Mouse (Mus musculus) embryonic facial prominence, embryonic 13.5 days (tissue): ENCODE measurements around the gene Ctsz. TPM values are rescaled to one million over a fixed set of nuclear protein-coding genes. Genes with fewer than 3 reads are reported as not detected.

Experiments used
- ATAC-seq: fragments of 200-750 bp; cut with Nextera tagmentation; 2 replicates; pipeline ENCODE4 v1.8.0; 2017; ENCODE audit warnings: low read depth; ENCODE audit not compliant: insufficient number of reproducible peaks, insufficient read depth, low FRiP score, low TSS enrichment
- H3K27ac ChIP-seq: fragments of 300-500 bp; sonication (generic); 2 replicates; pipeline ENCODE4 v1.5.1; 2015; ENCODE audit warnings: moderate library complexity, mild to moderate bottlenecking, inconsistent platforms
- H3K27me3 ChIP-seq: fragments of 300-500 bp; sonication (generic); 2 replicates; pipeline ENCODE4 v1.6.1; 2015; ENCODE audit warnings: mild to moderate bottlenecking, inconsistent platforms
- H3K36me3 ChIP-seq: fragments of 300-500 bp; sonication (generic); 2 replicates; pipeline ENCODE4 v1.6.1; 2015; ENCODE audit warnings: mild to moderate bottlenecking, inconsistent platforms
- H3K4me1 ChIP-seq: fragments of 300-500 bp; sonication (generic); 2 replicates; pipeline ENCODE4 v1.6.1; 2015; ENCODE audit warnings: inconsistent platforms
- H3K4me2 ChIP-seq: fragments of 300-500 bp; sonication (generic); 2 replicates; pipeline ENCODE4 v1.6.1; 2015; ENCODE audit warnings: moderate library complexity, mild to moderate bottlenecking, inconsistent platforms
- H3K4me3 ChIP-seq: fragments of 300-500 bp; sonication (generic); 2 replicates; pipeline ENCODE4 v1.5.1; 2015; ENCODE audit warnings: mild to moderate bottlenecking, inconsistent platforms
- H3K9ac ChIP-seq: fragments of 300-500 bp; sonication (generic); 2 replicates; pipeline ENCODE4 v1.6.1; 2015; ENCODE audit warnings: mild to moderate bottlenecking, inconsistent platforms
- H3K9me3 ChIP-seq: fragments of 300-500 bp; sonication (generic); 2 replicates; pipeline ENCODE4 v1.6.1; 2016; ENCODE audit warnings: inconsistent platforms
- WGBS: fragments of 180-500 bp; shearing (Covaris S2); methylation state at CpG from one replicate; pipeline ENCODE4 v1.1.7; 2015; ENCODE audit warnings: mixed read lengths; 5-methylcytosine and 5-hydroxymethylcytosine counted together
- polyA plus RNA-seq: library from polyadenylated mRNA; unstranded; fragments of >200 nt; fragmentation: Nextera tagmentation; extraction: Ambion mirVana; gene quantifications from 2 replicates; pipeline ENCODE4 v1.2.1, GENCODE M21; 2015

The Ctsz gene
- polyA plus RNA-seq, 1 experiment from 2014 or later, result 148 TPM

GRCm38 (mm10) chr2:174439961-174440360, 1.1 kb upstream of the Ctsz start:
- Histone ChIP-seq H3K36me3 (peaks cover 17% of the 10 kb centered on the region), H3K4me1 (peaks cover 31% of the 10 kb centered on the region), H3K9ac (no peak overlapping the region), H3K4me3 (no peak overlapping the region), H3K4me2 (no peak overlapping the region), H3K9me3 (no peaks in the 10 kb centered on the region), H3K27ac (no peak overlapping the region), H3K27me3 (no peaks in the 10 kb centered on the region)
- no peak for ATAC-seq
- WGBS, result 82% methylated on average over 9 of the region's 9 CpGs

- H3K27me3 ChIP-seq, result no peaks in the 10 kb centered on the region
- no peak for ATAC-seq
- peaks cover 22% of the 10 kb centered on the region for H3K36me3 ChIP-seq
- WGBS, result 59% methylated on average over 5 of the region's 5 CpGs
- peak overlapping the region; percentile 88 for H3K4me2 ChIP-seq
- peaks cover 31% of the 10 kb centered on the region for H3K4me1 ChIP-seq
- H3K9ac ChIP-seq, result peak overlapping the region; percentile 75; the same call in 1 of the 2 replicates
- H3K9me3 ChIP-seq, result no peaks in the 10 kb centered on the region
- peak overlapping the region; percentile 63; the same call in 1 of the 2 replicates for H3K4me3 ChIP-seq
- no peak overlapping the region for H3K27ac ChIP-seq
These were observed 605 bp upstream of the Ctsz start for GRCm38 (mm10) chr2:174439450-174439838.

- H3K9ac ChIP-seq, result peak overlapping the region; percentile 75
- peaks cover 29% of the 10 kb centered on the region for H3K4me1 ChIP-seq
- H3K27me3 ChIP-seq, result no peaks in the 10 kb centered on the region
- no peak overlapping the region for H3K27ac ChIP-seq
- H3K4me3 ChIP-seq, result peak overlapping the region; percentile 63
- ATAC-seq, result no peak
- H3K9me3 ChIP-seq, result no peaks in the 10 kb centered on the region
- WGBS, result 71% methylated on average over 11 of the region's 11 CpGs
- peak overlapping the region; percentile 88 for H3K4me2 ChIP-seq
- H3K36me3 ChIP-seq, result peaks cover 29% of the 10 kb centered on the region
These were observed 658 bp downstream of the Ctsz start for GRCm38 (mm10) chr2:174438181-174438580.

- no peaks in the 10 kb centered on the region for H3K9me3 ChIP-seq
- no peak for ATAC-seq
- H3K4me1 ChIP-seq, result peaks cover 23% of the 10 kb centered on the region
- WGBS, result 94% methylated on average over 4 of the region's 4 CpGs
- no peak overlapping the region for H3K9ac ChIP-seq
- H3K36me3 ChIP-seq, result peaks cover 34% of the 10 kb centered on the region
- peak overlapping the region; percentile 88 for H3K4me2 ChIP-seq
- no peaks in the 10 kb centered on the region for H3K27me3 ChIP-seq
- H3K4me3 ChIP-seq, result peak overlapping the region; percentile 63
- no peak overlapping the region for H3K27ac ChIP-seq
These were observed 1.2 kb downstream of the Ctsz start for GRCm38 (mm10) chr2:174437697-174437982.

GRCm38 (mm10) chr2:174436916-174437696, 1.7 kb downstream of the Ctsz start:
- Histone ChIP-seq H3K4me2 (no peak overlapping the region), H3K4me1 (peaks cover 22% of the 10 kb centered on the region), H3K27me3 (no peaks in the 10 kb centered on the region), H3K9ac (no peak overlapping the region), H3K27ac (no peak overlapping the region), H3K9me3 (no peaks in the 10 kb centered on the region), H3K4me3 (no peak overlapping the region), H3K36me3 (peaks cover 38% of the 10 kb centered on the region)
- ATAC-seq, result no peak
- WGBS, result 94% methylated on average over 7 of the region's 7 CpGs

GRCm38 (mm10) chr2:174436076-174436701, 2.6 kb downstream of the Ctsz start:
- Histone ChIP-seq H3K4me1 (peaks cover 22% of the 10 kb centered on the region), H3K9ac (no peak overlapping the region), H3K36me3 (peaks cover 38% of the 10 kb centered on the region), H3K27me3 (no peaks in the 10 kb centered on the region), H3K4me3 (no peak overlapping the region), H3K27ac (no peak overlapping the region), H3K4me2 (no peak overlapping the region), H3K9me3 (no peaks in the 10 kb centered on the region)
- no peak for ATAC-seq
- WGBS, result 91% methylated on average over 26 of the region's 26 CpGs

GRCm38 (mm10) chr2:174434943-174435342, 3.9 kb downstream of the Ctsz start:
- H3K4me2 ChIP-seq, result no peak overlapping the region
- H3K4me1 ChIP-seq, result peaks cover 22% of the 10 kb centered on the region
- no peak overlapping the region for H3K4me3 ChIP-seq
- peaks cover 41% of the 10 kb centered on the region for H3K36me3 ChIP-seq
- WGBS, result 96% methylated on average over 9 of the region's 9 CpGs
- H3K27ac ChIP-seq, result no peak overlapping the region
- H3K9ac ChIP-seq, result no peak overlapping the region
- no peaks in the 10 kb centered on the region for H3K27me3 ChIP-seq
- no peak for ATAC-seq
- no peaks in the 10 kb centered on the region for H3K9me3 ChIP-seq

- Histone ChIP-seq H3K9me3 (no peaks in the 10 kb centered on the region), H3K36me3 (peaks cover 75% of the 10 kb centered on the region), H3K9ac (no peak overlapping the region), H3K27me3 (no peaks in the 10 kb centered on the region), H3K27ac (no peak overlapping the region), H3K4me3 (no peak overlapping the region), H3K4me1 (no peaks in the 10 kb centered on the region), H3K4me2 (no peak overlapping the region)
- WGBS, result 70% methylated on average over 10 of the region's 10 CpGs
- ATAC-seq, result no peak
These were observed 9.7 kb downstream of the Ctsz start for GRCm38 (mm10) chr2:174428996-174429591.

GRCm38 (mm10) chr2:174428076-174428835, 10.6 kb downstream of the Ctsz start:
- H3K27me3 ChIP-seq, result no peaks in the 10 kb centered on the region
- 79% methylated on average over 18 of the region's 18 CpGs for WGBS
- no peak overlapping the region for H3K27ac ChIP-seq
- no peak overlapping the region for H3K9ac ChIP-seq
- no peak overlapping the region for H3K4me3 ChIP-seq
- no peak for ATAC-seq
- H3K4me2 ChIP-seq, result no peak overlapping the region
- H3K9me3 ChIP-seq, result no peaks in the 10 kb centered on the region
- H3K4me1 ChIP-seq, result no peaks in the 10 kb centered on the region
- peaks cover 78% of the 10 kb centered on the region for H3K36me3 ChIP-seq

GRCm38 (mm10) chr2:174426856-174427255, 12.0 kb downstream of the Ctsz start:
- Histone ChIP-seq H3K4me3 (no peak overlapping the region), H3K9me3 (no peaks in the 10 kb centered on the region), H3K27ac (no peak overlapping the region), H3K4me1 (no peaks in the 10 kb centered on the region), H3K36me3 (peaks cover 81% of the 10 kb centered on the region), H3K4me2 (no peak overlapping the region), H3K9ac (no peak overlapping the region), H3K27me3 (no peaks in the 10 kb centered on the region)
- no peak for ATAC-seq
- WGBS, result 87% methylated on average over 12 of the region's 12 CpGs

- Histone ChIP-seq H3K9me3 (no peaks in the 10 kb centered on the region), H3K4me2 (no peak overlapping the region), H3K4me3 (no peak overlapping the region), H3K36me3 (peaks cover 100% of the 10 kb centered on the region), H3K4me1 (no peaks in the 10 kb centered on the region), H3K27me3 (no peaks in the 10 kb centered on the region), H3K9ac (no peak overlapping the region), H3K27ac (no peak overlapping the region)
- 90% methylated on average over 11 of the region's 11 CpGs for WGBS
- ATAC-seq, result no peak
These were observed 14.3 kb downstream of the Ctsz start for GRCm38 (mm10) chr2:174424301-174425085.
